Mouse (Mus musculus): Measurements from ENCODE around the gene Rbfox1.

Gene Rbfox1

GRCm38 (mm10) chr16:7359043-7359442 is 1473.9 kb downstream of the Rbfox1 start:
- no peak for DNase-seq (ENCODE audit: low spot score in 2 of 2)

GRCm38 (mm10) chr16:7360706-7361105 is 1475.6 kb downstream of the Rbfox1 start:
- DNase-seq (ENCODE audit: low spot score in 2 of 2), result no peak

DNA sequence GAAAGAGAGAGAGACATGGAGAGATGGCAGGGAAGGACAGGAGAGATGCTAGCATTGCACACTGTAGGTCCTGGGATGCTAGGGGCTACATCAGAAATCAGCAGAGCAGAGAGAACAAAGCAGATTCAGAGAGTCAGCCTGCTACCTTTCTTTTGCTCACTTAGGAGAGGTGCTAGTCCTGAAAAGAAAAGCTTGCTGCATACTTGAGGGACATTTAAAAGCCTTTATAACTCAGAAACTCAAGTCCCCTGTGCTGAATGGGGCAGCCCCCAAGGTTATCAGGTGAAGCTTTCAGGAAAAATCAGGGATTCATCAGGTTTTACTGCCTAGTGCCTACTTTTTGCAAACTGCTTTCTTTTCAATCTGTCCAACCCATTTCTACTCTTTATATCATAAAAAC is 1480.7 kb downstream of the Rbfox1 start:
- DNase-seq (ENCODE audit: low spot score in 2 of 2), result no peak

DNA sequence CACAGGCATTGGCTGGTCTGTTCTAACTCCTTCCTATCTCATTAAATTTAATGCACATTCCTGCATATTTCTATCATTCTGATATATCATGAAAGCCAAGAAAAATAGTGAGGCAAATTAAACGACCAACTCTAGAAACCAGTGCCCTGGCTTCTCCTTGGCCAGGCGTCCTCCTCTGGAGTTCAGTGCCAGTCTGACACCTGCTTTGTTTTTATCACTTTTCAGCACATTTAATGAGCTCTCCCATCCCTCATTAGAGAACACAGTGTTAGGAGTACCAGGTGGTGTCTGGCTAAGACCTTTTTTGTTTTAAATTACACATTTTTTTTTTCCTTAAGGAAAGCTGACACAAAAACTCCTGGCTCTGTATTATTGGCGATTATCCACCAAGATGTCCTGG is 1489.0 kb downstream of the Rbfox1 start:
- no peak for DNase-seq (ENCODE audit: low spot score in 2 of 2)

GRCm38 (mm10) chr16:7374674-7375073 is 1489.5 kb downstream of the Rbfox1 start:
- no peak for DNase-seq (ENCODE audit: low spot score in 2 of 2)

DNA sequence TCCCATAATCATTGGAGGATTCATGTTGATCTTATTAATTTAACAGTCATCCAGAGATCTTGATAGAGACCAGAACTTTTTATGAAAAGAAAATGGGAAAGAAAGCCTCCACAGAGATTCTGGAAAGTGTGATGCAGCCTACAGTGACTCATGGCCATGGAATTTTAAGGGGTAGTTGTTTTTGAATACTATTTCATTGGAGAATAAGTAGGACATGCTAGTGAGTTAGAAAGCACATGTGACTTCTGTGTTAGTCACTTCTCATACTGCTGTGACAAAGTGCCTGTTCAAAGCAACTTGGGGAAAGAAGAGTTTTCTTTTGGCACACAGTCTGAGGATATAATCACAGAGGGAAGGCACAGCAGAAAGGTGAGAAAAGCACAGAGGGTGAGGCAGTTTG is 1510.9 kb downstream of the Rbfox1 start:
- DNase-seq (ENCODE audit: low spot score in 2 of 2), result no peak

DNA sequence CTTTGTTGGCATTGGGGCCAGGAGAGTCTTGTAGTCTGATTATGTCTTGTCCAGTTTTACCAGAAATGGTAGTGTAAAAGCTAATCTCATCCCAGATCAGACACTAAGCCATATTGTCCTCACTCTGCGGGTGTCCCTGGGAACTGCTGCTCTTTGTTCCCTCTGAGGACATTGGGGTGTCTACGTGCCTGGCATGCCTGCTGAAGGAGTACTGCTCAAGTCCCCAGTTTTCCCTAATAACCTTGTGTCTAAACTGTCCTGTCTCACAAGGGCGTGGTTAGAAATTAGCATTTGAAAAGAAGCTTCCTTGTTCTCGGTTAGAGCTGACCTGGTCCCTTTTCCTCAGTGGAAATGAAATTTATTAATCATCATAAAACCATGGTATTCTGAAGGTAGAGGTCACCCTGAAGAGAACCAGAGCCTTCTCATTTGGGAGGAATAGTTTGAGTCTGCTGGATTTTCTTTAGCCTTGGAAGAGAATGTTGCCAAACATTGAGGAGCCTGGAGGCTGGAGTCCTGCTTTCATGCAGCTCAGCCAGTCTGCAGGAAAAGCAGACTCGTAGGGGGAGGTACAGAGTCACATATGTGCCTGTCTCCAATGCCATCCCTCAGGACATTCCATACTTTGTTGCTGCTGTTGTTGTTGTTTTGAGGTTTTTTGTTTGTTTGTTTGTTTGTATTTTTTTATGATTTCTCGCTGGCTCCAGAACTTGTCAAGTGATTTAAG is 1519.8 kb downstream of the Rbfox1 start:
- DNase-seq (ENCODE audit: low spot score in 2 of 2), result no peak

DNA sequence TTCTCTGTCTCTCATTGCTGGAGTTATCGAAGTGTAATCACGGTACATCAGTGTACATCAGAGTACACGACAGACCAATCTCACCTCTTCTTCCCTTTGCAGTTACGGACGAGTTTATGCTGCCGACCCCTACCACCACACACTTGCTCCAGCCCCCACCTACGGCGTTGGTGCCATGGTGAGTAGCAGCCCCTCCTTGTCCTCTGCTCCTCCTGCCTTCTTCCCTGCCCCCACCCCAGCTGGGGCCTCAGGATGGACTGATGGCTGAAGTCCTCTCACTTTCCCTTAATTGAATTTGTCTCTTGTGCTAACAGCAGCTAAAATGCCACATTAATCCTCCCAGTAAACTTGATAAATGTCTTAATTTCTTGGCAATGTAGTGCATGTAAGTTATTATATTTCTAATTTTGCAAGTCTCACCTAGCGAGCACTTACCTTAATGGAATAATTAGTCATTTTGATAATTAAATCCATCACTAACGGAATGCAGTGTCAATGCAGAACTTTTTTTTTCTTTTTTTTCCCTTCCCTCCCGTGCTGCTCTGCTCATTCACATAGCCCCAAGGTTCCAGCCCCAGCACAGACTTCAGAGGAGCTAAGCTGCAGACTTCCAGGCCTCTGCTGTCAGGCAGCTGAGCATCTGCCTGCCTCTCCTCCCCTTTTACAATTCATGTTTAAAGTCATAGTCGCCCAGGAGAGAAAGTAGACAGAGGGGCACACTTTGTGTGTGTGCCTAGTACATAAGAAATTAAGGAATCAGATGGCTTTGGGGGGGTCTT is 1522.9 kb downstream of the Rbfox1 start:
- DNase-seq (ENCODE audit: low spot score in 2 of 2), result no peak

DNA sequence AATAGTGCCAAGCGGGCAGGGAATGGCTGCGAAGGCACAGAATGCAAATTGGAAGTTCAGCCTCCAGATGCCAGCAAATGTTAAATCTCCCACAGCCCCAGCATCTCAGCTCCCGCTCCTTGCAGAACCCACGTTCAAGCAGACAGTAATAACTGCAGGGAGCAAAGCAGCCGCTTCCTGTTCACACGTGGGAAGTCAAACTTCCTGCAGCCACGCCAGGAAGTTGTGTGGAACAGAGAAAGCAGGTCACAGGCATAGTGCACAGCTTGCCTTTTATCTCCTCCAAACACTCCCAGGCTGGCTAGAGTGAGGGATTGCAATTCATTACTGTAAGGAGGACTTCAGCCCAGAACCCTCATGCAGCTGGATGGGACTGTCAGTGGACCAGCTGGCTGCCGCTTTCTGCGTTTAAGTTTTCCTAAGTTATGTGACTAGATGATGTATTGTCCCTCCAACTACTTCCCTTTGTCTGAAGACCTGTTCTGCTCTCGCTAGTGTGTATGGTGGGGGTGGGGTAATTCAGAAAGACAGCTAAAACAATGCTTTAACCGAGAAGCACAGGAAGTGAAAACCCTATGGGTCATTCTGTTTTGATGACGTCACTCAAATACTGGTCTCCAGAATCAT is 1534.6 kb downstream of the Rbfox1 start:
- peak; percentile 32 to 38 for DNase-seq (ENCODE audit: low spot score in 2 of 2)

- no peak for DNase-seq (ENCODE audit: low spot score in 2 of 2)
Measured at GRCm38 (mm10) chr16:7425386-7426089, 1540.4 kb downstream of the Rbfox1 start.

GRCm38 (mm10) chr16:7433296-7433695 is 1548.1 kb downstream of the Rbfox1 start:
- DNase-seq (ENCODE audit: low spot score in 2 of 2), result no peak

GRCm38 (mm10) chr16:7446791-7447290 is 1561.7 kb downstream of the Rbfox1 start:
- no peak for DNase-seq (ENCODE audit: low spot score in 2 of 2)

GRCm38 (mm10) chr16:7447718-7448649 is 1562.8 kb downstream of the Rbfox1 start:
- DNase-seq (ENCODE audit: low spot score in 2 of 2), result no peak

GRCm38 (mm10) chr16:7451193-7451592 is 1566.0 kb downstream of the Rbfox1 start:
- DNase-seq (ENCODE audit: low spot score in 2 of 2), result no peak

DNA sequence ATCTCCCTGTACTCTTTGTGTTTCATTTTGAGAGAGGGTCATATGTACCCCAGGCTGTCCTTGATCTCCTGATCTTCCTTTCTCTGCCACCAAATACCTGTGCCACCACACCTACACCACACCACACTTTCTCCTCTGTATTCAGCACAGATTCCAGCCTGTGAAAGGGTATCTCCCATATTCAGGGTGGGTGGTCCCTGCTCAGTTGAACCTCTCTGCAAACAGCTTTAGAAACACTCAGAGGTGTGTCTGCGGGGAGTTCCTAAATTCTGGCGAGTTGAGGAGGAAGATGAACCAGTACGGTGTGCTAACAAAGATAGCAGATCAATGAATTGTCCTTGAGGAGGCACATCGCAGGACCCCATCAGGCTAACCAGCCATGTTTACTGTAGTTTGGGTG is 1572.4 kb downstream of the Rbfox1 start:
- no peak for DNase-seq (ENCODE audit: low spot score in 2 of 2)
